Mouse (Mus musculus) bone marrow, adult 2 months (tissue): Measurements from ENCODE around the gene Ddx21.

Experiments used
- CTCF ChIP-seq: fragments of 200-500 bp; IDR thresholded peaks from 2 replicates; pipeline ENCODE4 v1.5.1; 2011; ENCODE audit warnings: low read length, control low read depth; ENCODE audit not compliant: control insufficient read depth, insufficient read depth
- POLR2A ChIP-seq: fragments of 200-500 bp; IDR thresholded peaks from 2 replicates; pipeline ENCODE4 v1.6.1; 2011; ENCODE audit warnings: low read depth, mild to moderate bottlenecking, control low read depth, low read length, borderline replicate concordance; ENCODE audit not compliant: control insufficient read depth

DNA sequence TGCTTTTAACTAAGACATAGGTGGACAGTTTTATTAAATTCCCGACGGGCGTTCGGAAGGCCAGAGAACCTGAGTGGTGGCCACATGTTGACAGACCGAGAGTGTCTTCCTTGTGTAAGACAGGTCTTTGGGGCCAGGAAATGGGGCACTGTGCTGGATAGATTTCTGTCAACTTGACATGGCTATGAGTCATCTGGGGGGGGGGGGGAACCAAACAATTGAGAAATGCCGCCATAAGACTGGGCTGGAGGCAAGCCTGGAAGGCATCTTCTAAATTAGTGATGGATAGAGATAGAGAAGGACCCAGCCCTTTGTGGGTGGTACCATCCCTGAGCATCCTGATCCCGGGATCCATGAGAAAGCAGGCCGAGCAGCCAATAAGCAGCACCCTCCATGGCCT is 59.2 kb downstream of the Ddx21 start:
- TF ChIP-seq POLR2A (no peak), CTCF (no peak)
